Mouse (Mus musculus) retina, adult 2 months (tissue): ENCODE results near the gene Smad5.
A peak's percentile ranks its signal among the peaks of the same experiment; 100 is the strongest.

Experiments used
- DNase-seq: peaks from one replicate; pipeline ENCODE4 v3.0.0-alpha.2; 2012; ENCODE audit warnings: low read depth, low spot score

Smad5 gene

GRCm38 (mm10) chr13:56753192-56753951 is 50.6 kb downstream of the Smad5 start, which contains the start of gene Gm45623:
Gene Gm45623 (minus strand): TSS chr13:56753827.
- no peak for DNase-seq

GRCm38 (mm10) chr13:56755871-56756270 is 53.1 kb downstream of the Smad5 start:
- DNase-seq: no peak

- DNase-seq: no peak
Measured at GRCm38 (mm10) chr13:56757201-56757600, 54.4 kb downstream of the Smad5 start.

GRCm38 (mm10) chr13:56758492-56758891 is 55.7 kb downstream of the Smad5 start:
- DNase-seq: peak; percentile 43

- no peak for DNase-seq
Measured at GRCm38 (mm10) chr13:56762446-56763229, 59.8 kb downstream of the Smad5 start.

- DNase-seq: no peak
Measured at GRCm38 (mm10) chr13:56765284-56766032, 62.6 kb downstream of the Smad5 start.

- no peak for DNase-seq
Measured at GRCm38 (mm10) chr13:56766211-56766610, 63.4 kb downstream of the Smad5 start.

GRCm38 (mm10) chr13:56769431-56769830 is 66.6 kb downstream of the Smad5 start:
- no peak for DNase-seq

- DNase-seq: no peak
Measured at GRCm38 (mm10) chr13:56770136-56770578, 67.3 kb downstream of the Smad5 start.

- no peak for DNase-seq
Measured at GRCm38 (mm10) chr13:56770786-56771185, 68.0 kb downstream of the Smad5 start.

GRCm38 (mm10) chr13:56772592-56772991 is 69.8 kb downstream of the Smad5 start:
- DNase-seq: no peak

- no peak for DNase-seq
Measured at GRCm38 (mm10) chr13:56773262-56773870, 70.6 kb downstream of the Smad5 start.

- no peak for DNase-seq
Measured at GRCm38 (mm10) chr13:56774304-56774703, 71.5 kb downstream of the Smad5 start.

GRCm38 (mm10) chr13:56780746-56781469 is 78.1 kb downstream of the Smad5 start:
- DNase-seq: no peak

- no peak for DNase-seq
Measured at GRCm38 (mm10) chr13:56781697-56782096, 78.9 kb downstream of the Smad5 start.

- DNase-seq: no peak
Measured at GRCm38 (mm10) chr13:56782621-56783020, 79.8 kb downstream of the Smad5 start.

GRCm38 (mm10) chr13:56790683-56791082 is 87.9 kb downstream of the Smad5 start:
- DNase-seq: no peak
